Mouse (Mus musculus) erythroblast, embryonic 14.5 days (primary cell): ENCODE data around the gene Itga7. TPM values are rescaled to one million over a fixed set of nuclear protein-coding genes. Genes with fewer than 3 reads are reported as not detected.
"Not testable (repeated sequence)": the region's sequence is repeated elsewhere in the genome, so short reads cannot be mapped to it uniquely, and the experiment has no call there.

Experiments used
- H3K27me3 ChIP-seq: 2 replicates; pipeline ENCODE4 v1.6.1; 2012; ENCODE audit warnings: inconsistent platforms; ENCODE audit not compliant: control insufficient read depth
- H3K36me3 ChIP-seq: 2 replicates; pipeline ENCODE4 v1.6.1; 2012; ENCODE audit warnings: mild to moderate bottlenecking, inconsistent platforms; ENCODE audit not compliant: control insufficient read depth
- H3K4me1 ChIP-seq: 2 replicates; pipeline ENCODE4 v1.6.1; 2012; ENCODE audit warnings: inconsistent platforms; ENCODE audit not compliant: control insufficient read depth
- H3K4me3 ChIP-seq: replicated peaks from 2 replicates; pipeline ENCODE3; 2012; ENCODE audit warnings: moderate library complexity, mild to moderate bottlenecking, inconsistent platforms
- H3K9me3 ChIP-seq: 2 replicates; pipeline ENCODE4 v1.6.1; 2012; ENCODE audit warnings: low read length, inconsistent platforms, mixed read lengths; ENCODE audit not compliant: control insufficient read depth
- GATA1 ChIP-seq: IDR thresholded peaks from 2 replicates; pipeline ENCODE4 v1.6.1; 2012; ENCODE audit warnings: low read length, inconsistent platforms, mixed read lengths
- TAL1 ChIP-seq: IDR thresholded peaks from 3 replicates; pipeline ENCODE4 v1.6.1; 2012; ENCODE audit warnings: low read length, inconsistent platforms, mixed read lengths
- polyA plus RNA-seq: library from polyadenylated mRNA; stranded (reverse); fragments of >175 nt; gene quantifications from 2 replicates; pipeline ENCODE4 v1.2.3, GENCODE M21; 2012

Gene Itga7
- polyA plus RNA-seq, 1 experiment: not detected

DNA sequence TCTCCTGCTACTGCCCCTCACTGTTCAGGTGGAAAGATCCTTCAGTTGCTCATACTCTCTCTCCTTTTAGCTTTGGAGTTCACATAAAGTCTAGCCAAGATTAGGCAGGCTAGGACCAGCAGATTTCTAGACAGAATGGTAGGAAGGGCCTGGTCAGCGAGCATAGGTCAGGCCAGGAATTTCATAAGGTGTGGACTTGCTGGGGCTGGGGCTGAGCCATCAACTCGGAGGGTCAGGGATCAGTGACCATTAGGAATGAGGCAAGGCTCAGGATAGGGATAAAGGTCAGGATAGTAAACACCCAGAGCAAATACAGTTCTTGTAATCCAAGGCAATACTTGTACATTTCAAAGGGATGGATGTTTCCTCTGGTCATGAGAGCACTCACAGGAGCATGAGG lies 31.3 kb downstream of the Itga7 start:
- Histone ChIP-seq H3K9me3 (no peaks in the 10 kb centered on the region), H3K27me3 (peaks cover 11% of the 10 kb centered on the region; the same call in 1 of the 2 replicates), H3K36me3 (no peaks in the 10 kb centered on the region), H3K4me1 (no peaks in the 10 kb centered on the region), H3K4me3 (no peak overlapping the region)
- TF ChIP-seq TAL1 (no peak), GATA1 (no peak)

DNA sequence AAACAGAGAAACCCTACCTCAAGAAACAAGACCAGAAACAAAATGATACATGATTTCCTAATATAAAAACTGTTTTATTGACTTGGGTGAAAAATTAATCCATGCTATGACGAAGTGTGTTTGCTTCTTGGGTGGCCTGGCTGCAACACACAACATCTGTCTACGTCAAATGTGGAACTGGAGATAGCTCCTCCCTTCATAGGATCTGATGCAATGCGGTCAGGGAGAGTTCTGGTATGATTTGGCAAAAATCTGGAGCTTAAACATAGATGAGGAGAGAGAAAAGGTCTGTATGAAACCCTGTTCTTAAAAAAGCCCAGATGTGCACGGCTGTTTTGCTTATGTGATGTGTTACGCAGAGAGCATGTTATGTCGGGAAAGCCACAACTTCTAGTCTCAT lies 32.3 kb downstream of the Itga7 start:
- Histone ChIP-seq H3K9me3 (no peaks in the 10 kb centered on the region), H3K4me1 (no peaks in the 10 kb centered on the region), H3K4me3 (no peak overlapping the region), H3K27me3 (peaks cover 12% of the 10 kb centered on the region), H3K36me3 (no peaks in the 10 kb centered on the region)
- no peak for TF ChIP-seq GATA1
- no peak for TF ChIP-seq TAL1

DNA sequence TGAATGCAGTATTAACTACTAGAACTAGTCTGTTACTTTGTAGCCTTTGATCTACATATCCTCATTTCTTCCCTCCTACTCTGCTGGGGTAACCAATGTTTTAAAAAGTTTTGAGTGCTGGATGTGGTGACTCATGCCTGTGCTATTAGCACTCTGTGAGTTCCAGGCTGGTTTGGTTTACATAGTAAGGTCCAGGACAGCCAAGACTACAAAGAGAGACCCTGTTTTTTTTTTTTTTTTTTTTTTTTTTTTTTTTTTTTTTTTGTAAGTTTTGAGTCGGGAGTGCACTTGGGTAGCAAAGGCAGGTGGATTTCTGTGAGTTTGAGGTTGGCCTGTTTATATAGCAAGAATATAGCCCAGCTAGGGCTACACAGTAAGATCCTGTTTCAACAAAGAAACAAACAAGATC lies 34.7 kb downstream of the Itga7 start:
- no peak overlapping the region for H3K4me3 ChIP-seq
- peaks cover 12% of the 10 kb centered on the region for H3K27me3 ChIP-seq
- no peaks in the 10 kb centered on the region for H3K4me1 ChIP-seq
- TF ChIP-seq TAL1 (no peak), GATA1 (no peak)
- H3K9me3 ChIP-seq: no peaks in the 10 kb centered on the region
- no peaks in the 10 kb centered on the region for H3K36me3 ChIP-seq

DNA sequence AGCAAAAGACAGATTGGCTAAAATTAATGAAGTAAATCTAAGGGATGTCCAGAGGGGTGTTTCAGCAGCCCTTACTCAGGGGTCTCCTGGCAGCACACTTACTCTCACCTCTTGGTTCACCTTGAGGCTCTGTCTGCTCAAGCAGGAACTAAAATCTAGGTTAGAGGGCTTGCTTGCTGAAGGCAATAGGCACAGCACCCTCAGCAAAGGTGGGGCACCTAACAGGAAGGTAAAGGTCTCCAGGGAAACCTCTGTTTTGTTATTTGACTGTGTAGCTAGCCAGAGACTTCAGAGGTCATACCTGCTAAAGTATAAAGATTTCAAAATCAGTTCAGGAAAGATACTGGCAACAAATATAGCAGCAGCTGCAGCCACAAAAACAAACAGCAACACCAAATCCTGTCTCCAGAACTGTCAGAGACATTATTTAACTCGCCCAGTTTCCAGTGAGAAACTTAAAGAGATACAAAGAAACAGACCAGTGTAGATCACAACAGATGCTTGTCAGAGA lies 37.2 kb downstream of the Itga7 start:
- TF ChIP-seq GATA1: no peak
- TF ChIP-seq TAL1: no peak
- peaks cover 12% of the 10 kb centered on the region for H3K27me3 ChIP-seq
- H3K4me3 ChIP-seq: no peak overlapping the region
- H3K36me3 ChIP-seq: no peaks in the 10 kb centered on the region
- no peaks in the 10 kb centered on the region for H3K4me1 ChIP-seq
- H3K9me3 ChIP-seq: no peaks in the 10 kb centered on the region

DNA sequence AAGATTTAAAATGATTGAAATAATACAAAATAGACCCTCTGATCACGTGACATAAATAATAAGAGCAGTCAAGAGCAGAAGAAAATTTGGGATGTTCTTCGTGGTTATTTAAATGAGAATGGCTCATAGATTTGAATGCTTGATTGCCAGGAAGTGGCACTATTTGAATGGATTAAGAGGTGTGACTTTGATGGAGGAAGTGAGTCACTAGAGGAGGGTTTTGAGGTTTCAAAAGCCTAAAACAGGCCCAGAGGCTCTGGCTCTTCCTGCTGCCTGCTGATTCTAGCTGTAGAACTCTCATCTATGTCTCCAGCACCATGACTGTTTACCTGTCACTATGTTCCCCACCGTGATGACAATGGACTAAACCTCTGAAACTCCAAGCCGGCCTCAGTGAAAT lies 39.2 kb downstream of the Itga7 start:
- H3K36me3 ChIP-seq: no peaks in the 10 kb centered on the region
- H3K4me1 ChIP-seq: no peaks in the 10 kb centered on the region
- TF ChIP-seq GATA1: no peak
- TF ChIP-seq TAL1: no peak
- H3K27me3 ChIP-seq: peaks cover 10% of the 10 kb centered on the region
- H3K4me3 ChIP-seq: no peak overlapping the region
- no peaks in the 10 kb centered on the region for H3K9me3 ChIP-seq

DNA sequence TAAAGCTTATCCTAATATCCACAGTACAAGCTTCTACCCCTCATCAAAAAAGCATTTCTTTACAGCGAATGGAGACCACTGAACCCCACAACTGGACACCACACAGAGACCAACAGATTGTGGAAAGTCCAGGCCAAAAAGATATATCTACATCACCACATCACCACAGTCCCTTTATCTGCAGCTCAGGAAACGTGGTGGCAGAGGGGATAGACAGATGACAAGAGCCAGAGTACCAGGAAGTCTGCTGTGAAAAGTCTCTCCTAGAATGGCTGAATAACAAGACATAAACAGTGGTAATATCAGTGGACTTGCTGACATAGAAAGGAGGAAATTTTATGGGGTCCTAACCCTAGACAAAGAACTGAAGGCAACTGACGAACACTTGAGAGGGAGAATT lies 42.8 kb downstream of the Itga7 start:
- H3K4me1 ChIP-seq: no peaks in the 10 kb centered on the region
- H3K9me3 ChIP-seq: no peaks in the 10 kb centered on the region
- H3K36me3 ChIP-seq: no peaks in the 10 kb centered on the region
- TF ChIP-seq TAL1 (no peak), GATA1 (no peak)
- no peak overlapping the region for H3K4me3 ChIP-seq
- H3K27me3 ChIP-seq: peaks cover 4% of the 10 kb centered on the region

DNA sequence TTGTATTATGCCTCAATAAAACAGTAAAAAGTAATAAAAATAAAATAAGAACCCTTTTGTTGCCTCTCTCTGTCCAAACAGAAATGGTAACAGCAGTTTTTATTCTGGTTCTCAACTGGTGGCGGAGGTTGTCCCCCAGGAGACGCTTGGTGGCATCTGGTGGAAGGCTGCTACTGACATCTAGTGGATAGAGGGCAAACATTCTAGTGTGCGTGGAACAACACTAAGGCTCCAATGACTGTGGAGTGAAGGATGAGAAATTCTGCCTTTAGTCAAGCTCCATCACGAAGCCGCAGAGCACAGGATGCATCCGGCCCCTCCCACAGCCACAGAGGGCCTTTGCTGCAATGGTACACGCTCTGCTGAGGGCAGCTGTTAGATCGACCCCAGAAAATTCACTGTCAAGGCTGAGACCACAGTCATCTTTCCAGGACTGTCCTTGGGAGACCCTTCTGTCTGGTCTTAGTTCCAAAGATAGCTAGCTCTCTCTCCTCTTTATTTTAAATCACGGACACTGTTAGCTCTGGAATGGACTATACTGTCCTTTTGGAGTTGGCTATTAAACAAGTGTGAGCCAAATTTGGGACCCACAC lies 44.0 kb downstream of the Itga7 start:
- no peaks in the 10 kb centered on the region for H3K4me1 ChIP-seq
- TF ChIP-seq TAL1 (no peak), GATA1 (no peak)
- H3K27me3 ChIP-seq: peaks cover 4% of the 10 kb centered on the region
- H3K9me3 ChIP-seq: no peaks in the 10 kb centered on the region
- no peaks in the 10 kb centered on the region for H3K36me3 ChIP-seq
- H3K4me3 ChIP-seq: no peak overlapping the region

DNA sequence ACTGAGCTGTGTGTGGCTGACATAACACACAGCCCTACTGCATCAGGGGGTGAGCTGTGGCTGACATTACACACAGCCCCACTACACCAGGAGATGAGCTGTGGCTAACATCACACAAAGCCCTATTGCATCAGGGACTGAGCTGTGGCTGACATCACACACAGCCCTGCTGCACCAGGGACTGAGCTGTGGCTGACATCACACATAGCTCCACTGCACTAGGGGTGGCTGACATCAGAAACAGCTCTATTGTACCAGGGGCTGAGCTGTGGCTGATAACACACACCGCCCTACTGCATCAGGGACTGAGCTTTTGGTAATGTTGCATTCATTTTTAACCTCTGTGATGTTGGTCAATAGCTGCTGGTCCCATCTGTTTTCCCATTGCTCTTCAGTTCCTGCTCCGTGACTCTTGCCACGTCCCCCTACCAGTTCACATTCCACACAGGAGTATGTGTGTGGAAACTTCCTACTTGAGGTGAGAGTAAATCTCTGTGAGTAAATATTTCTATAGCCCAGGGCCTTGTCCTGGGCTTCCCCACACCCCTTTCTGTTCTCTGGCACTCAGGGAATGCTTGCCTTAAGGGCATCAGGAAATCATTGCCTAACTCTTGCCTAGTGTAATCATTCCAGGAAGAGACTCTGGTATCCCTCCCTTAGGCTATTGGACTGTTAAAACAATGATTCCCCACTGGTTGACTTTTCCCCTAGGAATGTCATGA lies 47.2 kb downstream of the Itga7 start:
- Histone ChIP-seq H3K27me3 (peaks cover 4% of the 10 kb centered on the region), H3K36me3 (no peaks in the 10 kb centered on the region), H3K4me3 (no peak overlapping the region), H3K4me1 (no peaks in the 10 kb centered on the region), H3K9me3 (no peaks in the 10 kb centered on the region)
- TF ChIP-seq TAL1 (no peak), GATA1 (no peak)

DNA sequence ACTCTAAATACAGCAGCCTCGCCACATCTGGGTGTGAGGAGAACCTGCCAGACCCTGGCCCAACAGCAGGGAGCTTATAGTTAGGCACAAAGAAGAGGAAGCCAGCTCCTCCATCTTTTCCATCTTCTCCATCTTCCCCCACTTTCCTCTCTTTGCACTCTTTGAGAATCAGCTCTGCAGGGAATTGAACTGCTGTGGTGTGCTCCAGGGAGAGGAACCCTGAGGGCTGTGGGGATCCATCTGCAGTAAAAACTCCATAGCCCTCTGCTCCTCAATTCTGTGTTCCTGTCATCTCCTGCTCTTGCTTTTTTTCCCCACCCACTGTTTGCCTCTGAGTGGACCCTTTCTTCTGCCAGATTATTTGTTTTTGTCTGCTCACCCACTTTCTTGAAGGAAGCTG lies 55.5 kb downstream of the Itga7 start, which contains the start of gene Olfr9:
Gene Olfr9 (plus strand): TSS at position 301 of the 400 bp plus-strand sequence.
- not testable (repeated sequence) for H3K4me1 ChIP-seq, H3K4me3 ChIP-seq, H3K27me3 ChIP-seq, H3K36me3 ChIP-seq, H3K9me3 ChIP-seq

DNA sequence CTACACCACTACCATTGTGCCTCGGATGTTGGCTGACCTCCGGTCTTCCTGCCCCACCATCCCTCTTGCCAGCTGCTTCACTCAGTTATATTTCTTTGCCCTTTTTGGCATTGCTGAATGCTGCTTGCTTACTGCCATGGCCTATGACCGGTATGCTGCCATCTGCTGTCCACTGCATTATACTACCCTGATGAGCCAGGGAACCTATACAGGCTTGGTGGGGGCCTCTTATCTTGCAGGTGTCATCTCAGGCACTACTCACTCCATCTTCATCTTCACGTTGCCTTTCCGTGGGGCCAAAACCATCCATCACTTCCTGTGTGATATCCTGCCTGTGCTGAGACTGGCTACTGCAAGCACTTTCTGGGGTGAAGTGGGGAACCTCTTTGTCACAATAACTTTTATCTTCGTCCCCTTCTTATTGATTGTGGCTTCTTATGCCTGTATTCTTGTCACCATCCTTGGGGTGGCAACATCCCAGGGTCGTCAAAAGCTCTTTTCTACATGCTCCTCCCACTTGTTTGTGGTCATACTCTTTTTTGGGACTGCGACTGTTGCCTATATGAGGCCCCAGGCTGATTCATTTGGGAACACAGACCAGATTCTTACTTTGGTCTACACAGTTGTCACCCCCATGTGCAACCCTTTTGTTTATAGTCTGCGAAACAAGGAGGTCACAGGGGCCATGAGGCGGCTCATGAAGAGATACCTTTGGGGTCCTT lies 56.7 kb downstream of the Itga7 start:
- not testable (repeated sequence) for H3K27me3 ChIP-seq, H3K4me3 ChIP-seq, H3K4me1 ChIP-seq, H3K9me3 ChIP-seq, H3K36me3 ChIP-seq
